Mouse (Mus musculus): Measurements from ENCODE around the gene Wfdc3. TPM values are rescaled to one million over a fixed set of nuclear protein-coding genes. Genes with fewer than 3 reads are reported as not detected.

Wfdc3 gene
- under 1 TPM; 0.90 to 0.92 TPM for total RNA-seq (2021)
- long read RNA-seq, experiment 1: 0 reads
- long read RNA-seq, experiment 2, partial matches to known transcripts: 0 of 2 reads
- long read RNA-seq, experiment 2, other reads (novel, unspliced or antisense): 2 of 2 reads

DNA sequence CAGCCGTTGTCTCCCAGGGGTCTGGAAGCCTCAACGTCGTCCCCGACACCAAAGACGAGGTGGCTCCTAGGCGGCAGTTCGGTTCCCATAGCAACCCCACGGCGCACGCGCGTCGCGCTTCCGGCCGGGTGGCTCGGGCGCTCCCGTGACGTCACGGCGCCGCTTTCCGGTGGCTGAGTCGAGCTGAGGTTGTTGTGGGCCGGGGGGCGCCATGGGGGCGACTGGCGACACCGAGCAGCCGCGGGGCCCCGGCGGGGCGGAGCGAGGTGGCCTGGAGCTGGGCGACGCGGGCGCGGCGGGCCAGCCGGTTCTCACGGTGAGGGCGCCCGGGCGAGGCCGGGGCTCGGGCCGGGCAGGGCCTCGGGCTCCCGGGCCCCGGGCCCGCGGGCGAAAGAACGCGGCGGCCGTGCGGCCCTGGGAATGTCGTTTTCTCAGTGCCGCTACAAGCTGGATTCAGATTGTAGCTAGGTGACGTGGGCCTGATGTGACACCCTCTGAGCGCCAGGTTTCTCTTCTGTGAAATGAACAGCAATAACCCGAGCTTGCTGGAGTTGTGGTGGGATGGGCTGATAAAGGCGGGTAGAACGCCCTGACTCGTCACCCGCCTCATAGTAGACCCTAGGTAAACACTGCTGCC, at the start of gene Wfdc3, which contains the start of gene Dnttip1:
Gene Wfdc3, minus strand, starts transcription at position 89 of the 637 bp plus-strand sequence.
Gene Dnttip1, plus strand, starts transcription at position 141 of the 637 bp plus-strand sequence.
- peak; percentile 89 to 91 for DNase-seq (ENCODE audit: low spot score in 2 of 2)

DNA sequence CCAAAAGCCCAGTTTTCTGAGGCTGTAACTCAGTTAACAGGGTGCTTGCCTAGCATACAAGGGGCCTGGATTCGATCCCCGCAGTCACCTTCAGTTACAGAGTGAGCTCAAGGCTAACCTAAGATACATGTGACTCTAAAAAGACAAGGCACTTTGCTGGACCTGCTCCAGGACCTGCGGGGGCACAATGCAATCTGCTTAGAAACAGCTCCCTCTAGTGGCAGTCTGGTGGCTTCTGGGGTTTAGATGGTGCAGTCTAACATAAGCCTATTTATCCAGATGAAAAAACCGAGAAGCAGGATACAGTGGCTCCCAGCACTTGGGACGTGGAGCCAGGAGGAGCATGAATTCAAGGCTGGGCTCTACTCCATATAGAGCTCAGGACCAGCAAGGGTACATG, 48.6 kb upstream of the Wfdc3 start:
- peak; percentile 57 to 86 for DNase-seq (ENCODE audit: low spot score in 2 of 2)

DNA sequence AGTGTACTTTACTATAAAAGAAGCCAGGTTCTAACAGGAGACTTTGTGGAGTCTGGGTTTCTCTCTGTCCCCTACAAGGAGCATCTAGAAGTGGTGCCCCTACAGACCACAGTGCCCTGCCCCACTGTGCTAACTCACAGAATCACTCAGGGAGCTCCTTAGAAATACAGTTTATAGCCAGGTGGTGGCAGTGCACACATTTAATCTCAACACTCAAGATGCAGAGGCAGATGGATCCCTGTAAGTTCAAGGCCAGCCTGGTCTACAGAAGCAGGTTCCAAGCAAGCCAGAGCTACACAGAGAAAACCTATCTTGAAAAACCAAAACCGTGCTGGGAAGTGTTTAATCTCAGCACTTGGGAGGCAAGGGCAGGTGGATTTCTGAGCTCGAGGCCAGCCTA, 48.0 kb upstream of the Wfdc3 start:
- DNase-seq (ENCODE audit: low spot score in 2 of 2): no peak

DNA sequence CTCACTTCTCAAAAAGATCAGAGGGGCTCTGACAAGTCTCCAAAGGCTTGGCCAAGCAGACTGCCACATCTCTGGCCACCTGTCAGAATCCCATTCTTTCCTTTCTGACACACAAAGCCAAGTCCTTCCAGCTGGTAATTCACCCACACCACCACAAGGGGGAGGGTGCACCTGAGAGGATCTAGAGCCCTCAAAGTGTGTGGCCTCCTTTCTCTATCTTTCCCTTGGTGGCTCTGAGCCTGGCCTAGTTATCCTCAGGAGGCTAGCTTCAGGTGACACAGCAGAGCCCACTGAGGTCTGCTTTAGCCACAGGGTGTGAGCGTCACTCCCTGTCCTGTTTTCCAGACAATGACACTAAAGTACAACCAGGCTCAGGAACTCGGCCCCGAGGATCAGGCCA, 47.5 kb upstream of the Wfdc3 start:
- DNase-seq (ENCODE audit: low spot score in 2 of 2): peak in 1 of 2 experiments; percentile 50

DNA sequence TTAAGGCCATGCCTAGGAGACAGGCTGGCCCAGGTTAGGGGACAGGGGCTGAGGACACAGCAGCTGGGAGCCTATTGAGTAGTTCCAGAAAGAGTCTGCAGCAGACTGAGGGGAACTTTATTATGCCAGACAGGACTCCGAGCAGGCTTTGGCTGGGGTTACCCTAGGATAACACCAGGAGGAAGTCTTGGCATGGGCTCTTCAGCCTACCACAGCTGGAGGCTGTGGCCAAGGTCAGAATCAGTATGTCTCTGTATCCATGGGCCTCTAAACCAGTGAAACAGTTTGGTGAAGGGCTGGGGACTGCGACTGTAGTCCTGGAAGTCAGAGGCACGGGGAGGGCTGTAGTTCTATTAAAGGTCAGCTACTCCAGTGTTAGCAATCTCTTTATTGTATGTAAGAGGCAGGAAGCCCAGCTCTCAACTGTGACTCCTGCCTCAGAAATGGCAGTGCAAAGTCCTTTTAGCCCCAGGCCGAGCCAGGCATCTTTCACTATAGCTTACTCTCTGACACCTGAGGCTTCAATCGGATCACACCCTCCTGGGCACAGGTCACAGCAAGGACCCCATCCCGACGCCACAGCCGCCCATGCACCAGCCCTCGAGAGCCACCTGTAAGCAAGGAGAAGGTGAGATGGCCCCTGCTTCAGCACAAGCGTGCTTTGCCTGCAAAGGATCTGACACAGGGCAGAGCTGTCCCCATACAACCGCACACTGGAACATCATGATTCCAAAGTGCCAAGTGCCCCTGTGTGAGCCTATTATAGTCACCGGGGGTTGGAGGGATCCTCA, 46.9 kb upstream of the Wfdc3 start:
- DNase-seq (ENCODE audit: low spot score in 2 of 2): no peak

DNA sequence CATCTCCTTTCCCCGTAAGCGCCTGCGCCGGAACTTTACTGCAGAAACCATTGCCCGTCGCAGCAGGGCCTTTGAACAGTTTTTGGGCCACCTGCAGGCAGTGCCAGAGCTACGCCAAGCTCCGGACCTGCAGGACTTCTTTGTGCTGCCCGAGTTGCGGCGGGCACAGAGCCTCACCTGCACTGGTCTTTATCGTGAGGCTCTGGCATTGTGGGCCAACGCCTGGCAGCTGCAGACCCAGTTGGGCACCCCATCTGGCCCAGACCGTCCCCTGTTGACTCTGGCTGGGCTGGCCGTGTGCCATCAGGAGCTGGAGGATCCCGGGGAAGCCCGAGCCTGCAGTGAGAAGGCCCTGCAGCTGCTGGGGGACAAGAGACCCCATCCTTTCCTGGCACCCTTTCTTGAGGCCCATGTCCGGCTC, 46.1 kb upstream of the Wfdc3 start:
- DNase-seq (ENCODE audit: low spot score in 2 of 2): no peak

DNA sequence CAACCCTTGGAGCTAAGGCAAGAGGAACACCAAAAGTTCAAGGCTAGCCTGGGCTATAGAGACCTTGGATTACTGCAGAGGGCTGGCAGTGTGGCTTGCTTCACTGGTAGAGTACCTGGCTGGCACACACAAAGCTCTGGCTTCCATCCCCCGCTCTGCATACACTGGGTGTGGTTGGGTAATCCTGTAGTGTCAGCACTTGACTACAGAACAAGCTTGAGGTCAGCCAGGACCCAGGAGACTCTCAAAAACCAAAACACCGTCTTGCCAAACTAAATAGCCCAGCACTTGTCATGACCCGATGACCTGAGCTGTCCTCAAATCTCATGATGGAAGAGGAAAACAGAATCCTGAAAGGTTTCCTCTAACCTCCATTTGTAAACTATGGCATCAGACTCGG, 44.7 kb upstream of the Wfdc3 start:
- DNase-seq (ENCODE audit: low spot score in 2 of 2): no peak

DNA sequence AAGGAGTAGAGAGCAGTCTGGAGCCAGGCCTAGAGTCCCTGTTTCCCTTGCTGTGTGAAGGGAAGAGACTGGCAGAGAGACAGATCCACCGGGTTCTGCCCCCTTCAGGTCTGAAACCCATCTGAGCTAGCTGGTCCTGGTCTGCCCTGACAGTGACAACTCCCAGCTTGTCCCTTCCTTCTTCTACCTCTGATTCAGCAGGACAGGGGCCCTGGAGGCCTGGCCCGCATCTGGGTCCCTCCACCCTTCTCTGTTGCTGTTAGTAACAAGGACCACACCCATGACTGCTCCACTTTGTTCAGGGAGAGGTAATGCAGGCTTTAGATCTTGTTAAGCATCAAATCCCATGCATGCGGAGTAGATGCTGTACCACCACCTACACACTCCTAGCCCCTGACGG, 42.7 kb upstream of the Wfdc3 start:
- DNase-seq (ENCODE audit: low spot score in 2 of 2): no peak

DNA sequence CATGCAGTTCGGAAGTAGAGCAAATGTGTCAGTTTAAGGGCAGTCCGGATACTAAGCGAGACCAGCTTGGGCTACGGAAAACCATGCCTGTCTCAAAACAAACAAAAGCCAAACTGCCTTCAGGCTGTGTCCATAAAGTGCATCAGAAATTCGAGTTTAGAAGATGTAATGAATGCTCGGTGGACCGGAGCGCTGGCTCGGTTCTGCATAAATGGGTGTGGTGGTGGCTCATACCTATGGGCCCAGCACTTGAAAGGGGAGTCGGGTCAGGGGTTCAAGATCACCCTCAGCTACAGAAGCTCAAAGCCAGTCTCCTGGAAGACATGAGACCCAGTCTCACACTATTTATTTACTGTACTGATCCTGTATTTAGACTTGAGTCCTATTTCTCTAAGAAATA, 42.0 kb upstream of the Wfdc3 start:
- no peak for DNase-seq (ENCODE audit: low spot score in 2 of 2)

DNA sequence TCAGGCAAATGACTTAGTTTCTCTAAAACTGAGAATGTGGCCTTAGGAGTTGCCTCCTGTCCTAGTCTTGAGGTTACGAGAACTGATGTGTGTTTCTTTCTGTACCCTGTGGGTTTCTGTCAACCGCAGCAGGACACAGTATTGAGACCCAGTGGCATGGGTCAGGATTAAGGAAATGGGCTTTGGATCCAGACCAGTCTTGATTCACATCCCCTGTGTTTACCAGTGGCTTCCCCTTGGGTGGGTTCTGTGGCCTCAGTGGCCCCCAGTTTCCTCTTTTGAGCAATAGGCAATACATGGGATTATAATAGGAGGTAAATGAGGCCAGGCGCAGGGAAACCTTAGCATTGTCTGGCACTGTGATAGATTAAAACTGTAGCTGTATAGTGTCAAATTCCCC, 41.3 kb upstream of the Wfdc3 start:
- DNase-seq (ENCODE audit: low spot score in 2 of 2): no peak

DNA sequence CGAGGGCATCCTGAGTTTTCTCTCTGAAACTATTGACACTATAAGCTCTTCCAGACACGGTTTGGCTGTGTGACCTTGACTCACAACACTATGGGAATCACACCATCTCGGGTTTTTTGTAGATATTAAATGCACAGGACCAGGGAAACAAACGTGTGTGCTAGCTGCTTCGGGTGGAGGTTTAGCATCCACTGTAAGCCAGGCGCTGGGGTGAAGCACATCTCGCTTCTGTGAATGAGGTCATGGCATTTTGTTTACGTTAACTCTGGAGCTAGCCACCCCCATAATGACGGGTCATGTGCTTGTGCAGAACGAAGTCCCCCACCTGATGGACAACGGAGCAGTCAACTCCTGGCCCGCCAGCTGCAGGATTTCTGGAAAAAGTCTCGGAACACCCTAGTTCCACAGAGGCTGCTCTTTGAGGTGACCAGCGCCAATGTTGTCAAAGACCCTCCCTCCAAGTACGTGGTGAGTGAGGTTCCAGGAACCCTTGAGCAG, 40.7 kb upstream of the Wfdc3 start:
- no peak for DNase-seq (ENCODE audit: low spot score in 2 of 2)

DNA sequence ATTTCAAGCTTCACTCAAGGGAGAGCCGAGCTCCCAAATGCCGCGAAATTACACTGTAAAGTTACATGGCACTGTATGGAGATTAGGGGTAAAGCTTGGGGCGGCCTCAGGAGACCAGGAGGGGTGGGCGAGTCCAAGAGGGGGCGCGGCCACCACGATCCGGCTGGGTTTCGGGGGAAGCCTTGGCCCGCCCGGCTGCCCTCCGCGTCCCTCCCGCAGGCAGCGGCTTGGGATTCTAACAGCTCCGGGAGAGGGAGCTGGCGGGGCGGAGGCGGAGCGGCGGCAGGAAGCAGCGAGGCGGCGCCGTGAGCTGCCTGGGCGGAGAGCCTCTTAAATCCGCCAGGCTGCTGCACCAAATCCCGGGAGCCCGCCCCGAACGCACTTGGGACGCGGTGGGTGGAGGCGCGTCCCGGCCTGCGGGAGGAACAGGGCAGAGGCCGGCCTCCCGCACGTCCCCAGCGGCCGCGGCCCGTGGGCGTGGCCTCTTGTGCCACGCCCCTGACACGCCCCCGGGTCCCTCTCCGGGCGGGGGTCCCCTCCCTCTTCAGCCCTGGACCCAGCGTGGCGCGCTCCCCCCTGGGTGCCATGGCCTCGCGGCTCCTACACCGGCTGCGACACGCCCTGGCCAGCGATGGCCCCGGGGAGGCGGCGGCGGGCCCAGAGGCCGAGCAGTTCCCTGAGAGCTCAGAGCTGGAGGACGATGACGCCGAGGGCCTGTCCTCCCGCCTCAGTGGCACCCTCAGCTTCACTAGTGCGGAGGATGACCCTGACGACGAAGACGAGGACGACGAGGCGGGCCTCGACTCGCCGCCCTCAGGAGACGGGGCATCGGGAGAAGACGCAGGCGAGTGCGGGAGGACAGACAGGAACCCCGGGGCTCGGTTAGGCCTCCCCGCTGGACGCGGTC, 40.0 kb upstream of the Wfdc3 start, which contains the start of gene Snx21:
Gene Snx21, plus strand, starts transcription at position 343 of the 907 bp plus-strand sequence.
- DNase-seq (ENCODE audit: low spot score in 2 of 2): peak; percentile 75

DNA sequence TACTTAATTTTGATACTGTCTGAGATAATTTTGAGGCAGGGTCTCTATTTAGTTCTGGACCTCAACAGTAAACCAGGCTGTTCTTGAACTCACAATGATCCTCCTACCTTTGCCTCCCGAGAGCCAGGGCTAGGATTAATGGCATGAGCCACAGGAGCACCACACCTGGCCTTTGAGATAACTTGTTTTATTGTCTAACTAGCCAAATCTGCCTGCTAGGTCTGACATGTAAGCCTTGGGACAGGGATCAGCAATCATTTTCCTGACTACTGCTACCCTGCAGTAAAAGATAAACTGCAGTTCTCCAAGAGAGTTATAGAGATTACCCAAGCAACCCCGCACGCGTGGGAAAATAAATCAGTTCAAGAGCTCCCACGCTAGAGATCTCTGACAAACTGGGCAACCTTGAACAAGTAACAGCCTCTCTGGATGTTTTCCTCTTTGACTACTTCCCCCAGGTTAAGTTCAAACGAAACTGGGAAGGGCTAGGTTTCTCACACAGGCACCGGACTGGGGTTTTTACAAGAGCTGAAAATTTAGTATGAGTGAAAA, 39.2 kb upstream of the Wfdc3 start:
- DNase-seq (ENCODE audit: low spot score in 2 of 2): no peak

DNA sequence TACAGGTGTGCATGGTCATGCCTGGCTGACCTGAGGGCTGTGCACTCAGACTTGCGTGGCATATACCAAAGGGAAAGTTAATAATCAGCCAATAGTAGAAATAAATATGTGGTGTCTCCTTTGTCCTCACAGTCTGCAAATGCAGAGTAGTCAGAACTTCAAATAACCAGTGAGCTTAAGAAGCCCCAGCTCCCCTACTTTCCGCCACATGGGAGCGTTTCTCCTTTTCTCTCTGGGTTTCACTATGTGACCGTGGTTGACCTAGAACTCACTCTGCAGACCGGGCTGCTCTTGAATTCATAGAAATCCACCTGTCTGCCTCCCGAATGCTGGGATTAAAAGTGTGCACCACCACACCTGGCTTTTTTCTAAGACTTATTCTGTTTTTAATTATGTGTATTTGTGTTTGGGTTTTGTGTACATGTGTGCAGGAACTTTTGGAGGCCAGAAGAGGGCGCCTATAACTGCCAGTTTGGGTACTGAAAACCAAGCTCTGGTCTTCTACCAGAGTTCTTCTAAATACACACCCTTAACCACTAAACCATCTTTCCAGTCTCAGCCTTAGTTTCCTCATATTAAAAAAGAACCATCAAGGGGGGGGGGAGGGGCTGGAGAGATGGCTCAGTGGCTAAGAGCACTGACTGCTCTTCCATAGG, 38.3 kb upstream of the Wfdc3 start:
- no peak for DNase-seq (ENCODE audit: low spot score in 2 of 2)

DNA sequence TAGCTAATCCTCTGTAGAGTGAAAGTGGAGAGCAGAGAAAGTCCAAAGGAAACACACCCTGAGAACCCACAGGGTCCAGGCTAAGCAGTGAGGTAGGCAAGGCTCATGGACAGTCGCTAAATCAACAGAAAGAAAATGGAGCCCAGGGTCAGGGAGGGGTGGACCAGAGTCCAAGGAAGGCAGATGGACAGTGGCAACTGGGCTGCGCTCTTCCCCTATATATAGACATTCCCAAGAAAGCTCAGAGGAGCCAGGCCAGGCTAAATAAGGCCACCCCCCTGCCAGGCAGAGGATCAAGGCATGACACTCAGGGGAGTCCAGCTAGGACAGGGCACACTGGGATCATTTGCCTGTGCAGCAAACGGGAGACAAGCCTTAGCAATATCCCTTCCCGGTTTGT, 36.1 kb upstream of the Wfdc3 start:
- no peak for DNase-seq (ENCODE audit: low spot score in 2 of 2)

DNA sequence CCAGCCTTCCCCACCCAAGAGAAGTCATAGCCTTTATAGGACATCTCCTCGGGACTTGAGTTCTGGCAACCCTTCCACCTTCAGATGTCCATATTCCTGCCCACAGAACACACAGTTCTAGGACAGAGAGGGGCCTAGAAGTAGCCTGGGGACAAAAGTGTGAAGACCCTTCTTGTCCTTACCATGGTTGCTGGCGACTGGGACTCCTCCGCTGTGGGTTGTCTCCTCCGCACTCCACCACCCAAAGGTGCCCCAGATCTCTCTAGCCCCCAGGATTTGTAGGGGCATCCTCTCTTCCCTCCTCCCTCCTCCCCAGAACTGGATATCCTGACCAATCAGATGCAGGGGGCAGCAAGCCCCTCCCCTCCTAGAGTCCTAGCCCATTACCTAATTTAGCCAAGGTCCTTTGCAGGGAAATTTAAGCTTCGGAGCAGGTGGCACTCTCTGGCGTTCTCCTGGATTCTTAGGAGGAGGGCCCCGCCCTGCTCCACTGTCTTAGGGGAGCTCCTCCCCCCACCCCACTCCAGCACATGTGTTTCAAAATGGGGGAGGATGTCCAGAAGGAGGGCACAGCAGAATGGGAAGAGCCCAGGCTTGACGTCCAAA, 33.9 kb upstream of the Wfdc3 start, which contains the start of gene Tnnc2:
Gene Tnnc2, minus strand, starts transcription at position 487 of the 606 bp plus-strand sequence.
- DNase-seq (ENCODE audit: low spot score in 2 of 2): no peak

DNA sequence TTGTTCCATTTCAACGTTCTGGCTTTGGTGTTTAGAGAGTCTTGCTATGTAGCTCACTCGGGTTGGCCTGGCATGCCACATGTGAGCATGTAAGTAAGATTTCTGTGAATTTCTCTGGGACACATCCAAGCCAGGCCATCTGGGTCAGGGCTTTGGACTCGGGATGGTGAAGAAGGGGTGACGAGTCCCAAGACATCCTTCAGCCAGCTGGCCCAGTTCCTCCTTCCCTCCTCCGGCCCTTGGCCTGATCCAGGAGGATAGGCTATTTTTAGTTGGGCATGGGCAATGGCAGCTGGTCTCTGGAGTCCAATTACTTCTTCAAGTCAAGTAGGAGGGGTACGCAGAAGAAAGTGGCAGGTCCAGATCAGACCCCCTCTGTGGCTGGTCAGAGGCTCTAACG, 33.1 kb upstream of the Wfdc3 start:
- no peak for DNase-seq (ENCODE audit: low spot score in 2 of 2)

DNA sequence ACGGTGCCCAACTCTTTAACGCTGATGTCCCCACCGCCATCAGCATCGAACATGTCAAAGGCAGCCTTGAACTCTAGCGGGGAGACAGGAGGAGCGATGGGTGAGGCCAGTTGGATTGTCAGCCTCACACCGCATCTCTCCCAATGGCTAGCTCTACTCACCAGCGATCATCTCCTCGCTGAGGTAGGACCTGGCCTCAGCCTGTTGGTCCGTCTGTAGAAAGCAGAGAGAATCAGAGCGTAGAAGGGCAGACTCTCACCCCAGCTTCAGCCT, 32.2 kb upstream of the Wfdc3 start:
- no peak for DNase-seq (ENCODE audit: low spot score in 2 of 2)

DNA sequence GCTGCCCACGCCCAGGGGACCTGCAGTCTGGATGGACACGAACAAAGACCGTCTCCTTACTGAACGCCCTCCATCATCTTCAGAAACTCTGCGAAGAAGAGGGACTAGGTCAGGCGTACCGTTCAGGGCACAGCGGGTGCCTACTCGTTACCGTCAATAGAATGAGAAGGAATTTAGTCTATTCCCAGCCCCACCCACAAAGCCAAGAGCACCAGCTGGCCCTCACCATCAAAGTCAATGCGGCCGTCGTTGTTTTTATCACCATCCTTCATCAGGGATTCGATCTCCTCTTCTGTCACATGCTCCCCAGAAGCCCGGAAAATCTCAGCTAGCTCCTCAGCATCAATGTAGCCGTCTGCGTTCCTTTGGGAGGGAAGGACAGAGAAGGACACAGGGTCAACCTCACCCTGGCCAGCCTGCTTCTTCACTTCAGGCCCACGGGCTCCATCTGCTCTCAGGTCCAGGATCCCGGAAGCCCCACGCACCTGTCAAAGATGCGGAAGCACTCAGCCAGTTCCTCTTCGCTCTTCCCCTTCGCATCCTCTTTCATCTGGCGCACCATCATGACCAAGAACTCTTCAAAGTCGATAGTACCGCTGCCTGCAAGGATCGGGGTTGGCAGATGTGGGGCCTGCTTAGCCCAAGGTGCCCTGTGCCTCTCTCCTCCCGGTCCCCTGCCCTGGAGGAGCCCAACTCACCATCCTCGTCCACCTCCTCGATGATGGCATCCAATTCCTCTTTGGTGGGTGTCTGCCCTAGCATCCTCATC, 31.7 kb upstream of the Wfdc3 start:
- no peak for DNase-seq (ENCODE audit: low spot score in 2 of 2)

Data from adrenal gland, postnatal 4 days (tissue).